Mouse (Mus musculus) left cerebral cortex, adult 18-20 months (tissue): ENCODE data around the gene Agap2. TPM values are rescaled to one million over a fixed set of nuclear protein-coding genes. Genes with fewer than 3 reads are reported as not detected.
A peak's percentile ranks its signal among the peaks of the same experiment; 100 is the strongest.

ENCODE experiments used
- DNase-seq, 2 experiments: peaks; one replicate each; pipeline ENCODE4 v3.0.0; 2021 to 2022; ENCODE audit warnings: low spot score in 2 of 2, mixed read lengths in 1 of 2
- long read RNA-seq, 2 experiments: library from polyadenylated mRNA; stranded (forward); transcript quantifications; one replicate each; pipeline ENCODE4 v2.0.0; 2021
- total RNA-seq, 2 experiments: library from RNA; stranded (reverse); gene quantifications; 2 replicates each; pipeline ENCODE4 v1.2.3; 2021

Agap2 gene
- 100 to 1,000 TPM; 594 to 629 TPM for total RNA-seq
- long read RNA-seq, experiment 1, full-length matches to known transcripts = 2 of 65 reads
- long read RNA-seq, experiment 1, partial matches to known transcripts = 17 of 65 reads
- long read RNA-seq, experiment 1, other reads (novel, unspliced or antisense) = 46 of 65 reads
- long read RNA-seq, experiment 2, full-length matches to known transcripts = 1 of 19 reads
- long read RNA-seq, experiment 2, partial matches to known transcripts = 4 of 19 reads
- long read RNA-seq, experiment 2, other reads (novel, unspliced or antisense) = 14 of 19 reads

- DNase-seq = no peak
Observed at GRCm38 (mm10) chr10:127075080-127075479, at the start of gene Agap2. Agap2 (plus strand) TSS chr10:127075284.

- DNase-seq = peak; percentile 92 to 96
Observed at GRCm38 (mm10) chr10:127030336-127031296, 44.5 kb upstream of the Agap2 start, which contains the start of gene Tsfm. Tsfm (minus strand) TSS chr10:127030840.

- DNase-seq = no peak
Observed at GRCm38 (mm10) chr10:127033301-127033741, 41.8 kb upstream of the Agap2 start.

GRCm38 (mm10) chr10:127036273-127036672 is 38.8 kb upstream of the Agap2 start:
- no peak for DNase-seq

- no peak for DNase-seq
Observed at GRCm38 (mm10) chr10:127037641-127038040, 37.4 kb upstream of the Agap2 start.

- DNase-seq = peak; percentile 52 to 72
Observed at GRCm38 (mm10) chr10:127040569-127041214, 34.4 kb upstream of the Agap2 start.

- DNase-seq = peak; percentile 24 to 53
Observed at GRCm38 (mm10) chr10:127041274-127041766, 33.8 kb upstream of the Agap2 start, which contains the start of the genes Mettl1 and Eef1akmt3. Mettl1 (plus strand) TSS chr10:127041414. Eef1akmt3 (minus strand) TSS chr10:127041513.

GRCm38 (mm10) chr10:127041774-127042338 is 33.2 kb upstream of the Agap2 start:
- DNase-seq = peak; percentile 87 to 92

GRCm38 (mm10) chr10:127042468-127043115 is 32.5 kb upstream of the Agap2 start:
- DNase-seq = no peak

GRCm38 (mm10) chr10:127043187-127043586 is 31.9 kb upstream of the Agap2 start:
- DNase-seq = no peak

GRCm38 (mm10) chr10:127047954-127048353 is 27.1 kb upstream of the Agap2 start, which contains the start of gene Cyp27b1:
Cyp27b1 (plus strand) TSS chr10:127048250.
- no peak for DNase-seq

GRCm38 (mm10) chr10:127048608-127049394 is 26.3 kb upstream of the Agap2 start:
- no peak for DNase-seq

GRCm38 (mm10) chr10:127049395-127050118 is 25.5 kb upstream of the Agap2 start:
- no peak for DNase-seq

GRCm38 (mm10) chr10:127050119-127050474 is 25.0 kb upstream of the Agap2 start:
- DNase-seq = no peak

- DNase-seq = no peak
Observed at GRCm38 (mm10) chr10:127054646-127055045, 20.4 kb upstream of the Agap2 start.

- no peak for DNase-seq
Observed at GRCm38 (mm10) chr10:127055406-127055805, 19.7 kb upstream of the Agap2 start.

GRCm38 (mm10) chr10:127056490-127056889 is 18.6 kb upstream of the Agap2 start:
- DNase-seq = no peak

- DNase-seq = peak; percentile 79 to 80
Observed at GRCm38 (mm10) chr10:127058161-127058560, 16.9 kb upstream of the Agap2 start.

GRCm38 (mm10) chr10:127058708-127059107 is 16.4 kb upstream of the Agap2 start:
- DNase-seq = no peak
